Mouse (Mus musculus) layer of hippocampus, adult 8-10 months (tissue): ENCODE data around the gene Laptm4a. TPM values are rescaled to one million over a fixed set of nuclear protein-coding genes. Genes with fewer than 3 reads are reported as not detected.
"Not testable (repeated sequence)": the region's sequence is repeated elsewhere in the genome, so short reads cannot be mapped to it uniquely, and the experiment has no call there.

Experiments
- DNase-seq, 2 experiments: peaks; one replicate each; pipeline ENCODE4 v3.0.0; 2022; ENCODE audit warnings: low spot score in 2 of 2
- total RNA-seq, 4 experiments: library from RNA; stranded (reverse); gene quantifications; 2 replicates each; pipeline ENCODE4 v1.2.4; 2022

The Laptm4a gene
- total RNA-seq, 4 experiments from 2014 or later: 209 to 255 (median 223) TPM

DNA sequence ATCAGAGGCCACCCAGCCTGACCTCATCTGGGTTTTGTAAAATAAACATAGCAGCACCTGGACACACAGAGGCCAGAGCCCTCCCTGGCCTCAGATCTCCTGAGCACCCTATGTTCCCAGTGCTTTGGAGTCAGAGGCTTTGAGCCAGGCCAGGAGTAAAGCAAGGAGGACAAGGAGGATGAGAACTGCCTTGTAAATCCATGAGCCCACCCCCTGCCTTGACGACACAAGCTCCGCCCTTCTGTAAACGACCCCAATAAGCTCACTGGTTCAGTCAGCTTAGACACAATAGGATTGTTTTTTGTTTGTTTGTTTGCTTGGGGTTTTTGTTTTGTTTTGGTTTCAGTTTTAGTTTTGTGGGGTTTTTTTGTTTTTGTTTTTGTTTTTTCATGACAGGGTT is 19.0 kb upstream of the Laptm4a start:
- DNase-seq: no peak

GRCm38 (mm10) chr12:8912860-8913685 is 8.4 kb upstream of the Laptm4a start:
- DNase-seq: no peak

- DNase-seq: no peak
These were observed 7.6 kb upstream of the Laptm4a start for GRCm38 (mm10) chr12:8913701-8914340.

DNA sequence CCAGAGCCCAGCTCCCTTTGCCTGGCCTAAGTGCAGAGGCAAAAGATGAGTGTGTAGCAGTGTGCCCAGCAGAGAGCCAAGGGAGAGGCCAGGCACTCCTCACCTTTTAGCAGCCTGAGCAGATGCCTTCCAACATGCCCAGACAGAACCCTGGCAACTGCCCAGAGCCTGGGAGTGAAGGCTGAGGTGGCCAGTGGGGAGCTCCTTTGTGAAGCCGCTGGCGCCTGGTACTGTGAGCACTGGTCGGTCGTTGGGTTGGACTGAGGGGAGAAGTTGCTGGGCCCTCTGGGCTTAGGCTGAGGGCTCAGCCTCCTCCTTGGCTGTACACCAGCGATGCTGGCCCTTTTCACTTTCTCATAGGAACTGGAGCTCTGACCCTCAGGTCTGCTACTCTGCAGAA is 5.1 kb upstream of the Laptm4a start:
- DNase-seq: peak; percentile 29 to 35

GRCm38 (mm10) chr12:8919231-8919630 is 2.2 kb upstream of the Laptm4a start:
- no peak for DNase-seq

- DNase-seq: no peak
These were observed 469 bp upstream of the Laptm4a start for GRCm38 (mm10) chr12:8920996-8921393.

- DNase-seq: peak in 1 of 2 experiments; percentile 17
These were observed 1.1 kb downstream of the Laptm4a start for GRCm38 (mm10) chr12:8922369-8923124.

DNA sequence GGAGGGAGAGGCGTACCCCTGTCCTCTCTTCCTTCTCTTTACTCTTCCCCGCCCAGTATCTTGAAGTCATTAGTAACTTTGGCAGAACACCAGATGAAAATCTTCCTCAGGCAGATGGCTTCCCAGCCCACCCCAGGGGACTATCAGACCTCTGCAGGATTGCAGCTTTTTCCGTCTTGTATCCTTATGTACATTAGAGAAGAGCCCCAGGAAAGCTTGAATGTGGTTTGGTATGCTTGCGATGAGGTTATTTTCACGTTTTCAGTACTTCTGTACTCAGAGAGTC is 1.6 kb downstream of the Laptm4a start:
- no peak for DNase-seq

- DNase-seq: no peak
These were observed 2.1 kb downstream of the Laptm4a start for GRCm38 (mm10) chr12:8923603-8924002.

GRCm38 (mm10) chr12:8927652-8928051 is 6.2 kb downstream of the Laptm4a start:
- DNase-seq: no peak

GRCm38 (mm10) chr12:8928766-8929165 is 7.3 kb downstream of the Laptm4a start:
- DNase-seq: no peak

DNA sequence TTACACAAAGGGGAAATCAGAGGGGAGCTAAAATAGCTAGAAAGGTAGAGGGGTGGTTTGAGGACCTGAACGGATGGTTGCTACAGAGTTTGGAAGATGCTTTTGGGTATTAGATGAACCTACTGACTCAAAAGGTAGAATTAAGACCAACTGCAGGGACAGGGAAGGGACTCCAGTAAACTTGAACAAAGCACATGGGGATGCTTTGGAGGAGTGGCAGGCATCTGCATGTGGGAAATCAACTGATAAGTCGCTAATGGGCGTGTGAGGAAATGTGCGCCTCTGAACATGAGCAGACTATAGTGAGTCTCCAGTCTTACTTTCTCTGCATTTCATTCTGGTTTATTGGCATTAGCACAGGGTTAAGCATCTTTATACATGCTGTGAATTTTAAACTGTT is 9.6 kb downstream of the Laptm4a start:
- no peak for DNase-seq

DNA sequence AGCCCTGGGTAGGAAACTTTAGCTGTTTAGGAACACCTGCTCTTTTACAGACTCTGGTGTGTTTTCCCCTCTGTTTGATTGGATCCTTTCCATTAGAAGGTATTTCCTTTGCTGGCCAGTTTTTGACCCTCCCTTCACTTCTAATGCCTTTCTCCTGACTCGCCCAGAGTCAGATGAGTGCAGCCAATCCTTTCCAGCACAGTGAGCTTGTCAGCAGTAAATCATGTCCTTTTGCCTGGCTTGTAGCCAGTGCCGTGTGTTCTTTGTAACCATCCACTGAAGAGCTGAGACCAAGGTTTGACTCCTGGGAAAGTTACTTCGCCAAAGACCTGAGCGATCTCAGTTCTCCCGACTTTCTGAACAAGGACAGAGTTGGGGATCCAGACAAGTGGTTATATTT is 13.9 kb downstream of the Laptm4a start:
- DNase-seq: no peak

GRCm38 (mm10) chr12:8936210-8936609 is 14.7 kb downstream of the Laptm4a start:
- not testable (repeated sequence) for DNase-seq

DNA sequence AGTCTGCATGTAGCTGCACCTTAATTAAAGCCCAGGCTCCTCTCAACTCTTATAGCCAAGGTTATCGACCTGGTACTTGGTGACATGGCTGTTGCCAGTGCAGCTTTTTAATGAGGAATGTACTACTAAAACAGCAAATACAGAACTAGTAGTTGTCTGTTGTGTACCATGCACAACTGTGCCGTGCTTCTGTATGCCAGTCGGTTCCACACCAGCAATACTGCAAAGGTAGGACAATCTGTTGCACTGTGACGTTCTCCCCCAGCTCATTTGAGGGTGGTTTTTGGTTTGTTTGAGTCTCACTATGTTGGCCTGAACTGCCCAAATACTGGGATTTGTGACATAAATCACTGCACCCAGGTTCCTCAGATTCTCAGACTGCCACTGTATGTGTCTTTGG is 18.0 kb downstream of the Laptm4a start:
- no peak for DNase-seq

DNA sequence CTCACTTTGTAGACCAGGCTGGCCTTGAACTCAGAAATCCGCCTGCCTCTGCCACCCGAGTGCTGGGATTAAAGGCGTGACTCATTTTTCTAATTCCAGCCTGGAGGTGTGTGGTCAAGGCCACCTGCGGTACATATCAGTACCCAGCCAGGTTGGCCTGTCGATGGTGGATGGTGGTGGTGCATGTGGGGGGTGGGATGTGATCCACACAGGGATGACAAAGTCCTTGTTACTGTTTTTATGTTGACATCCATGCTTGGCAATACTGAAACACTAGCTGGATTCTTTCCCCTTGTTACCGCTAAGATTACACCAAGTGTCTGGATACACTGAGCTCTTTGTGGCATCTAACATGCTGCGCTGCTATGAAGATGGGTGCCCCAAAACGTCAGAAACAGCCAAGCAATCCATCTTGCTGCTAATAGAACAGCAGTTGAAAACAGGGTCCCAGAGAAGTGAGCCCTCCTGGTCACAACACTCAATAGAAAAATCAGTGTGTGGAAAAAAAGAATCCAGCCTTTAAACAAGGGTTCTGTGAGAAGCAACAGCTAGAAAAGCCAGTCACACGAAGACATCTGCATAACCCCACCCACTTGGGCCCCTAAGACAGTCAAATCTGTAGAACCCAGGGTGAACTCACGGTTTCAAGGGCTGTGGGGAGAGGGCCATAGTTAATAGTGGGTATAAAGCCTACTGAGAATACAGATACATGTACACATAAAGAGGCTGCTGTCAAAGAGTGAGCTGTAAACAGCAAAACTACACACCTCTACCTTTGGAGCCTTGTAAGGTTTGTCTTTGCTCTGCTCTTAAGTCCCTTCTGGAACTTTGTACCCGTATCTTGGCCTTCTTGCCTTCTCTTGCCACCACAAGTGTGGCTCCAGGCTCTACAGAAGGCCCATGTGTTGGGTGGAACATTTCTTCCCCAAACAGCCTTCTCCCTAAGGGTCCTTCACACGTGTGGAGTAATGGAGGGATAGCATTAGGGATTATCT is 18.8 kb downstream of the Laptm4a start:
- DNase-seq: no peak

- DNase-seq: no peak
These were observed 19.7 kb downstream of the Laptm4a start for GRCm38 (mm10) chr12:8941131-8941615.

- DNase-seq: no peak
These were observed 20.4 kb downstream of the Laptm4a start for GRCm38 (mm10) chr12:8941699-8942392.

DNA sequence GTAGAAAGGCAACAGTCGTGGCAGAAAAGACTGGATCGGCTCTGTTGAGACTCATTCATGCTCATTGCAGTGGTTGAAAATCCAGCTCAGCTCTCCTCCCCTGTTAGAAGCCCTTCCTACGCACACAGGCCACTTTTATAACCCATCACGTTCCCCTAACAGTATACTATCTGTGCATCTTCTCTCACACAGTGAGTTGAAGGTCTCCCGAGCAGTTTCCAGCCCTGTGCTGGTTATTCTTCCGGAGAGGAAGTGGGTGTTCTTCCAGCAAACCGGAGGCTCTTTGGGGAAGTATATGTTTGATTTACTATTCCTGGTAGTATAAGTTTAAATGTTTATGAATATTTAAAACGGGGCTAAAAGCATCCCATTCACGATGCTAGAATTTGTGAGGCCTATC is 25.7 kb downstream of the Laptm4a start:
- no peak for DNase-seq

DNA sequence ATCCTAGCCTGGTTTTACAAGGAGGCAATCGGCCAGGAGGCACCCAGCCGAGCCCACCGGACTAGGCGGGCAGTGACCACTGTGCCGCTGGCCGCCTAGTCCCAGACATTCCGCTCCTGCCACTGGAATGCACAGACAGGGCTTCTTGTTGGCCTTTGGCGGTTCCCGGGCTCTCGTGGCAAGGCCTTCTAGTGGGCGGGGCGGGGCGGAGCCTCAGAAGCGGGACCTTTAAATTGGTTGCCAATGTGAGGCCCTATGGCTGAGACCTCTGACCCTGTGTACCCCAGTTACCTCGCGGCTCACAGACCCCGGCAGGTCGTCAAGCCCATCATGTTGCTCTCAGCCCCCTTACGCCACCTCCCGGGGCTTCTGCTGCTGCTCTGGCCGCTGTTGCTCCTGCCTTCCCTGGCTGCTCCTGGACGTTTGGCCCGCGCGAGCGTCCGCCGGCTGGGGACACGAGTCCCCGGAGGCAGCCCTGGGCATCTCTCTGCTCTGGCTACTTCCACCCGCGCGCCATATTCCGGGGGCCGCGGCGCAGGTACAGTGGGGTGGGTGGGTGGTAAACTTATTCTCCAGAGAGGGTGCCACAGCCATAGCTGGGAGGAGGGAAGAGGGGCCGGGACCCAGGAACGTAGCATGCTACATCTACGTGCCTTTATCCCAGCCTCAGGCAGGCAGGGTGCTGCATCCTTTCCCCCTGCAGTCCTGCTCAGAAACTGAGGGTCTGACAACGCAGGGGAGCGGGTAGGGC is 26.4 kb downstream of the Laptm4a start, which contains the start of gene Matn3:
Gene Matn3 (plus strand): TSS at position 216 of the 751 bp plus-strand sequence.
- peak in 1 of 2 experiments; percentile 7 for DNase-seq
